Mouse (Mus musculus) thymus, postnatal 0 days (tissue): ENCODE data around the gene Mrpl49. TPM values are rescaled to one million over a fixed set of nuclear protein-coding genes. Genes with fewer than 3 reads are reported as not detected.

Experiments used
- microRNA-seq: library from miRNA; unstranded; fragments of <30 nt; microRNA quantifications from one replicate; pipeline ENCODE4, GENCODE M21; 2016; ENCODE audit warnings: borderline number of aligned reads
- polyA plus RNA-seq: library from polyadenylated mRNA; unstranded; fragments of >200 nt; fragmentation: Nextera tagmentation; extraction: Ambion mirVana; gene quantifications from 2 replicates; pipeline ENCODE4 v1.2.1, GENCODE M21; 2015

The Mrpl49 gene
- polyA plus RNA-seq, 1 experiment from 2014 or later = 65.2 TPM

Small RNA genes lying within 50 kb of the gene (microRNA-seq; reads per million reads assigned to microRNA genes)
- 2.5 reads per million for gene Mir6988

Other genes starting within 250 kb of the Mrpl49 start
- 72.4 and 75.2 TPM in 2 replicates for gene Frmd8, start 182.5 kb downstream of the Mrpl49 start, polyA plus RNA-seq
- gene Slc25a45, start 180.0 kb downstream of the Mrpl49 start, polyA plus RNA-seq = 11.4 and 14.6 TPM in 2 replicates
- gene Tigd3, start 163.6 kb downstream of the Mrpl49 start, polyA plus RNA-seq = 3.3 and 4.1 TPM in 2 replicates
- gene Dpf2, start 144.8 kb downstream of the Mrpl49 start, polyA plus RNA-seq = 104 and 116 TPM in 2 replicates
- gene Cdc42ep2, start 133.0 kb downstream of the Mrpl49 start, polyA plus RNA-seq = 5.2 and 6.7 TPM in 2 replicates
- gene Pola2, start 93.6 kb downstream of the Mrpl49 start, polyA plus RNA-seq = 61.4 and 71.4 TPM in 2 replicates
- gene Slc22a20, start 71.6 kb downstream of the Mrpl49 start, polyA plus RNA-seq = not detected in 2 replicates
- gene Capn1, start 41.9 kb downstream of the Mrpl49 start, polyA plus RNA-seq = 19.8 and 21.6 TPM in 2 replicates
- 15.1 and 16.5 TPM in 2 replicates for gene Syvn1, start 11.2 kb downstream of the Mrpl49 start, polyA plus RNA-seq
- 1,297 and 1,312 TPM in 2 replicates for gene Fau, start 59 bp upstream of the Mrpl49 start, polyA plus RNA-seq
- gene Znhit2, start 3.4 kb upstream of the Mrpl49 start, polyA plus RNA-seq = 48.3 and 55.4 TPM in 2 replicates
- 10.1 and 10.3 TPM in 2 replicates for gene Tm7sf2, start 10.6 kb upstream of the Mrpl49 start, polyA plus RNA-seq
- gene Vps51, start 19.4 kb upstream of the Mrpl49 start, polyA plus RNA-seq = 69.3 and 77.1 TPM in 2 replicates
- 0.44 TPM in 1 of 2 replicates, not detected in the other for gene Tmem262, start 22.2 kb upstream of the Mrpl49 start, polyA plus RNA-seq
- gene Gm28374, start 24.5 kb upstream of the Mrpl49 start, polyA plus RNA-seq = 0.68 and 1.4 TPM in 2 replicates
- 52.1 and 55.3 TPM in 2 replicates for gene Zfpl1, start 27.2 kb upstream of the Mrpl49 start, polyA plus RNA-seq
- gene Cdca5, start 27.2 kb upstream of the Mrpl49 start, polyA plus RNA-seq = 53.2 and 53.6 TPM in 2 replicates
- gene AC131692.1, start 36.6 kb upstream of the Mrpl49 start, polyA plus RNA-seq = 0.27 TPM in 1 of 2 replicates, not detected in the other
- gene Naaladl1, start 48.0 kb upstream of the Mrpl49 start, polyA plus RNA-seq = 0.06 and 0.10 TPM in 2 replicates
- gene Sac3d1, start 60.9 kb upstream of the Mrpl49 start, polyA plus RNA-seq = 46.4 and 48.5 TPM in 2 replicates
- 31.2 and 34.8 TPM in 2 replicates for gene Snx15, start 70.5 kb upstream of the Mrpl49 start, polyA plus RNA-seq
- 0.48 and 0.57 TPM in 2 replicates for gene Batf2, start 83.2 kb upstream of the Mrpl49 start, polyA plus RNA-seq
- 57.2 and 57.4 TPM in 2 replicates for gene Arl2, start 83.8 kb upstream of the Mrpl49 start, polyA plus RNA-seq
- gene Majin, start 126.6 kb upstream of the Mrpl49 start, polyA plus RNA-seq = 0.47 and 0.50 TPM in 2 replicates
- gene Gpha2, start 168.6 kb upstream of the Mrpl49 start, polyA plus RNA-seq = 3.6 and 4.0 TPM in 2 replicates
- 8.9 TPM in 2 replicates for gene Ppp2r5b, start 178.1 kb upstream of the Mrpl49 start, polyA plus RNA-seq
- 5.6 and 6.5 TPM in 2 replicates for gene Atg2a, start 183.9 kb upstream of the Mrpl49 start, polyA plus RNA-seq
- gene Ehd1, start 218.9 kb upstream of the Mrpl49 start, polyA plus RNA-seq = 29.5 and 29.9 TPM in 2 replicates
- 0.37 and 0.52 TPM in 2 replicates for gene Cdc42bpg, start 248.7 kb upstream of the Mrpl49 start, polyA plus RNA-seq